Mouse (Mus musculus) heart, adult 9 months (tissue): ENCODE data around the gene Dennd1a.

Source experiments
- DNase-seq, 2 experiments: peaks; one replicate each; pipeline ENCODE4 v3.0.0; 2022; ENCODE audit warnings: low spot score in 2 of 2

The Dennd1a gene

DNA sequence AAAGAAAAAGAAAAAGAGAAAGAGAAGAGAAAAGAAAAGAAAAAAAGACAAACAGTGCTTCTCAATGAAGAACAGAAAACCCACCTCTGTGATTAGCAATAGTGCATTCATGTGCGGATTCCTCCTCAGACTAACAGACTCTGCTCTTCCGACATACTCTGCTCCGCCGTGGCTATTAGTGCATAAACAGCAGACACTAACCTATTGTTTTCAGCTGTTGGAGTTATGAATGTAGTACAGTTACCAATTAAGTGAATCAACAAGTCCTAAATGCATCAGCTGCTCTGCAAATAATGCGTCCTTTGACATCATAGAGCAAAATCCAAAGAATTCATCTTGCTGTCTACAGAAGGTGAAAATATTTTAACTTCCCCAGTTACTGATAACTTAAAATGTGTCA is 121.2 kb downstream of the Dennd1a start:
- no peak for DNase-seq

DNA sequence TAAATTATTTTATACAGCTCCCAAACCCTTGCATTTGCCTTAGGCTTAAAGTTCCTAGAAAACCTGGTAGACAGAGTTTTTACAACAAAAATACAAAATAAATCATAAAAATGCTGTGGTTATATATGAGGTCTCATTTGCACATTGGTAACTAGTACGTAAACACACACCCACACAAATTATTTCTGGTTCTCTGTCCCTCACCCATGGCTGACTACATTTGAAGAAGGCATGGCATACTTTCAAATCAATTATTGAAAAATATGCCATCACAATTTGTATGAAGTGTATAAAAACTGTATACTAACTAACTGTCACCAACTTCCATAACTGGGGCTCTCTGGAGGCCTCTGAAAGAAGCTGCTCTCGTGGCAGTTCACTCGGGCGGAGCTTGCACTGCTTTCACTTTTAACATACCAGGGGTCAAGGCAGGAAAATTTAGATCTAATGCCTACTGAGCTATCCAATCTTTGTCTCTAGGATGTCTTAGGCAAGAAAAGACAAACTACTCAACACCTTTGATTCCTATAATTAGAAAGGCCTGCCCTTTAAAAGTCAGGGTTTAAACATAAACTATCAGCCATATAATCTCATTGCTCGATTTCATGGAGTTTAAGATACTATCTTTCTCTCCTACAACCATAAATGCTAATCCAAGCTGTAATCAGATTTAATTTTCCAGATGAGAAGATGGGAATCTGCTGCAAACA is 122.7 kb downstream of the Dennd1a start:
- DNase-seq, result peak; percentile 17 to 34

DNA sequence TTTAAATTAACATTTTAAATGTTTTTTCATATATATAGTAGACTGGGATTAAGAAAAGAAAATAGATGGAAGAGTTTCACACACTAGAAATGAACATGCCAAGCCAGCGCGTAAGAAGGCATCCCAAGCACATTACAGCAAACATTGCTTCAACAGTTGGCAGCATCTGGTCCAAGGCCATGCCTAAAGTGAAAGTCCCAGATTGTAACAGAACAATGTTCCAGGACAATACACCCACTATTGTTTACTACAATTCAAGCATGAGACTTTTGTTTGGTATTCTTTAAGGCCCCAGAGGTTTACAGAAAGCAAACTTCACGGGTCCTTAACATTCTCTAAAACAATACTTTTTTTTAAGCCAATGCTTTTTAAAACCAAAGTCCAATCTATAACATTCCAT is 124.7 kb downstream of the Dennd1a start:
- DNase-seq, result no peak

DNA sequence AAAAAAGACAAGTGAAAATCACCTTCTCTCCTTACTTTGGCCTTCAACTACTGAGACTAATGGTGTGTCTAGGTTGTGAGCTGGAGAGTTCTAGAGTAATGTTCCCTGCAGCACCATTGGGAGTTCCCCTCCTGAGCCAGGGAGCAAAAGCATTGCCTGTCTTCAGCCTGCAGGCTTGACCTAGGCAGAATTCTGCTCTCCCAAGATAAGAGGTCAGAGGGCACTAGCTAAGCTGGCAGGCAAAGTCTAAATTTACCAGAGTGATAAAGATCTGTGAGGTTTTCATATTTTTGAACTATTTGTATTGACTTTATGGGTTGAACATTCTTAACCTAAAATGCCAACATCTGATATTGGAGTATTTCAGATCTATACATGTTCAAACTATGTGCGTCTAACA is 125.7 kb downstream of the Dennd1a start:
- no peak for DNase-seq

DNA sequence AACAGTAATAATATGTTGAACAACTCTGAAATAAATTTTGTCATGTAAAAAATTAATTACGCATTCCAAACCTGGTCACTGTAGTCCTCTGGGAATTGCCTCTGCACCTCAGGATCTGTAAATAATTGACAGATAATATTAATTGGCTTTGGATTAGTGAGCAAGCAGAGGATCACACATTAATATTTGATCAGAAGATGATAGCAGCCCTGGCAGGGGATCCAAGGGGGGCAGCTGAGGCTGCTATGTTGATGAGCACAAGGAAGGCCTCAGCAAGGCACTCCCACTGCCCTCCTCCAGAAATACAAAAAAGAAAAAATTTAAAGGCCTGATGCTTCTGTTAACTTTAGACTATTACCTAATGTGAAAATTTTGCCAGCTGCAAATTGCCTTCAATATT is 127.5 kb downstream of the Dennd1a start:
- no peak for DNase-seq

DNA sequence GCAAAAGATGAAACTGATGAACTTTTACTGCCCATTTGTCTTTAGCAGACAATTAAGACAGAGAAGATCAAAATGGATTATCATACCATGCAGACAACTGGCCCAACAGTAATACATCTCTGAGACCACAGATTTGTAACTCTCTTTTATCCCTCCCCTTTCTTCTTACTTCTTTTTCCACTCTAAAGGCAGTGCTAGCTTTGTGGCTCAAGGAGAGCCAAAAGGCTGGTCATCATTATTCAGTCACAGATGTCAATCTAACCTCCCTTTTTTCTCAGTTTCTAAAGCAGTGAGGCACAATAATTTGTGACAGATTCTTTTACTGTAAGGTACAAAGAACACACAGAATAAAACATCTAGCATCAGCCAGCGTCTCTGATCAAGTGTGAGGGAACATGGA is 130.2 kb downstream of the Dennd1a start:
- DNase-seq, result no peak

DNA sequence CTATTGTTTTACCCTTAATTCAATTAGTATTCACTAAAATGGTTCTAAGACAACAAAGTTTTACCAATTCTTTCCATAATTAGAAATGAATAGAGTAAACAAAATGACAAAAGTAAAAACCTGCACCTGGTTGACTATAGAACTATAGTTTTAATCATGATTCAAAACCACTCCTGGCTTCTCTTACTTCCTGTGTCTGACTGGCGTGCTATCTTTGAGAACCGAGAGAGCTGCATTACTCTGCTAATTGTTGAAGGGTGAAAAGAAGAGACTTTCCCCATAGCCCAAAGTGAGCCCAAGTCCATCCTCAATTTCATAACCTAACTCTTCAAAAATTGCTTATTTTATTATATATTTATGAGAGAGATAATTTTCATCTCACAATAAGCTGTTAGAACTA is 131.2 kb downstream of the Dennd1a start:
- no peak for DNase-seq

DNA sequence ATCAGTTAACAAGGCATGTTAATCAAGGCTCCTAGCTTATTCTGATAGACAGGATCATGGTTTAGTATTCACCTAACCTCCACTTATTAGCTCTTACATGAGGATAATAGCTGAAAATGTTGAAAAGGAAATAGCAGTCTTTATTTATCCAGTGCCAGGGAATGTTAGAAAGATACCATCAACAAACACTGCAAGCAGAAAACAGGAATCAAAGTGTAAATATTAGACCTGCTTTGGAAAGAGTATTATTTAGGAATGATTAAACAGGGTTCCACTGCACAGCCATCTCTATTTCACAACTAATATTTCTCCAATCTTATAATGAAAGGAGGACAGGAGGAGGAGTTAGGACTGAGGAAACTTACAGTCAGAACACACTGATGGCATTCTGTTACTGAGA is 142.4 kb downstream of the Dennd1a start:
- no peak for DNase-seq

DNA sequence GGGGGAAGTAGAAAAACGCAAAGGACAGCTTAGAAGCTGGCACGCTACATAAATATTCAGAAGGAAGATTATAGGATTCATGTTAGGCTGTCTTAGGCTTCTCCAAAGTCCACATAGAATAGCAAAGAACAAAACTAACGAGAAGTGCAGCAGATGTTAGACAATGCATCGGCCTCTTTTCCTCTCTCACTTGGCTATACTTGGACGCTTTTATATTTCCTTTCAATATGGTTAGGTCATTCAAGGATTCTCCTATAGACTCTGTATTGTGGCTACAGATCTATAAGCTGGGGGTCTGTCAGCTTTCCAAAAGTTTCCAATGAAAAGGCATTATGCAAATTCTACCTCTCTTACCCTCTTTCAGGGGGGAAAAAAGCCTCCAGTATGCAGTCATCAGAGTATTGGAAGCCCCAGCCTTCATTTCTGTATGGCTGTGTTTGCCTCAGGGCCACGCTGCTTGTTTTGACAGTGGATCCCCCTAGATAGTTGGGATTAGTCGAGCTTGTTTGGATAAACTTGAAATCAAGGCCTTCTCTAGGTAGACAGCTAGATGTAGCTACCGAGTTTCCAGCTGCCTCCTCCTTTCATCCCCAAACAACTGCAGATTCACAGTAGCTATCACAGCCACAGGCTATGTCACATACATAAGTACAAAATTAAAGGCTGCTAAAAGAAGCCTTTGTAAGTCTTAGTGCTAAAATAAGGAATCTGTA is 143.0 kb downstream of the Dennd1a start:
- DNase-seq, result no peak

DNA sequence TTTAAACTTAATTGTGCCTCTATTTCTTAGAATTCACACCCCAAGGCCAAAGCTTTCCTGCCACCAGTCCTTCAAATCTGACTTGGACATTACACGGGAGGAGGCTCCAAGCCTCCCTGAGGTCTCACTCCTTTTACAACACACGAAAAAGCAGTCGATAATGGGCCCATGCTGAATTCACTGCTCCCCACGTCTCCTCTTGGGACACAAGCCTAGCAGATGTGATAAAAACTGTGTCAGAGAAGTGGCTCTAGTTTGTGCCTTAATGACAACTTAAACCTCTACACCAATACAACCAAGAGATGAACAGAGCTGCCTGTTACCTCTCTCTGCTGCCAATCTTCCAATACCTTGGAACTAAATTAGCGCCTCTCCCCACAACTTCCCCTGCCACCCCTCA is 144.3 kb downstream of the Dennd1a start:
- no peak for DNase-seq

DNA sequence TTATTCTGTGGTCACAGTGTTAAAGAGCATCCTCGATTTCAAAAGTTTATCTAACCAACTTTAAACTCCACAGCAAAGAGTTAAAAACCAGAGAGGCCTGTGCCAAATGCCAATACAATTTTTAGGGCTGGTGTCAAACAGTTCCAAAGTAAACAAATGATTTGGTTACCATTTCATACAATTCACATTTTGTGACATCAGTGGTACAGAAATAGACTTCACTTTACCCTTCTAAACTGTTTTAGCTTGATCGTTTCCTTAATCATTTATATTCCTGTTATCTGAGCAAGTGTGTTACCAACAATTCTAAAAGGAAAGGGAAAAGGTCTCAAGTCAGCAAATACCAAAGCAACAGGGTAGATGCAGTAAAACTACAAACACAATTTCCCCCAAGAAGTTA is 145.0 kb downstream of the Dennd1a start:
- DNase-seq, result no peak

DNA sequence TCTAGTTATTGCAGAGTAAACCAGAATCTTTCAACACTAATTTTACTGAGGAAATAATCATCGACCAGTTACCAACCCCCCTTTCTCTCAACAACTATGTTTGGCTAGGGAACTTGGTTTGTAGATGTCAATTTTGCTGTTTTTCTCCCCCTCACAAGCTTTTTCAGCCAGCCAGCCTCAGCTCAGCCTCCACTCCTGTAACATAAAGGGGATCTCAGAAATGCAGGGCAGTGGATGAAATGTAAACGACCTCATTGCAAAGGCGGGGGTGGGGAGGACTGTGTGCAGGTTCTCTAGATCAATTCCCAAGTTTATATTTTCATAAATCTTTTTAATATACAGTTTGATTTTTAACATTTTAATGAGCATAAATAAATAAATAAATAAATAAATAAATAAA is 147.7 kb downstream of the Dennd1a start:
- no peak for DNase-seq

DNA sequence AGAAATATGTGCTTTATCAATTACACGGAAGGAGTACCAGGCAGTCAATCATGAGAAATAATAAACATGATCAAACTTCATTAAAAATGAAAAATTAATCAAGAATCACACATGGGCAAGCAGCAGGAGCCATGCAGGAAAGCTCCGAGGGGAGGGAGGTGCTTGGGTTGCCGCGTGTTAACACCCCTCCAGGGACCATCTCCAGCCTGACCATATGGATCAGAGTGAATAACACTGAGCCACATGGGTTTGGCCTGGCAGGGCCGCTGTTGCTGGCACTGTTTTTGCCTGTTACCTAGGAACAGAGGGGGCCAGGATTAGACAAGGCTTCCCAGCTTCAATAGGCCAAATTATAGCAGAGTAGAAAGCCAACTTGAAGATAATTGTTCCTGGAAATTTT is 150.1 kb downstream of the Dennd1a start:
- DNase-seq, result no peak

DNA sequence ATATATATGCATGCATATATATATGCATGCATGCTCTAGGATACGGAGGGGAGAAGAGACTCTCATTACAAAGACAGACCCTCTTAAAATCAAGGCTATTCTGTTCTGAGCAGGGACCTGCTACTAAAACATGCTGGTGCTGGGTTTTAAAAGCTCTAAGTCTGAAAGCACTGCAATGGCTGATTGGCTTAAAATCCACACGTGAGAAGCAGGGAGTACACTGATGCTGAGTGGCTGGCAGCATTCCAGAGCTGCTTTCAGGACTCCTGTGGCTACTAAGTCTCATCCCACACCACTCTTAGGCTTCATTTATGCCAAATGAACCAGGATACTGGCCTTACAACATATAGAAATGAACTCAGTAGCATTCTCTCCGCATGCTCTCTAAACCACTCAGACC is 151.8 kb downstream of the Dennd1a start:
- no peak for DNase-seq

DNA sequence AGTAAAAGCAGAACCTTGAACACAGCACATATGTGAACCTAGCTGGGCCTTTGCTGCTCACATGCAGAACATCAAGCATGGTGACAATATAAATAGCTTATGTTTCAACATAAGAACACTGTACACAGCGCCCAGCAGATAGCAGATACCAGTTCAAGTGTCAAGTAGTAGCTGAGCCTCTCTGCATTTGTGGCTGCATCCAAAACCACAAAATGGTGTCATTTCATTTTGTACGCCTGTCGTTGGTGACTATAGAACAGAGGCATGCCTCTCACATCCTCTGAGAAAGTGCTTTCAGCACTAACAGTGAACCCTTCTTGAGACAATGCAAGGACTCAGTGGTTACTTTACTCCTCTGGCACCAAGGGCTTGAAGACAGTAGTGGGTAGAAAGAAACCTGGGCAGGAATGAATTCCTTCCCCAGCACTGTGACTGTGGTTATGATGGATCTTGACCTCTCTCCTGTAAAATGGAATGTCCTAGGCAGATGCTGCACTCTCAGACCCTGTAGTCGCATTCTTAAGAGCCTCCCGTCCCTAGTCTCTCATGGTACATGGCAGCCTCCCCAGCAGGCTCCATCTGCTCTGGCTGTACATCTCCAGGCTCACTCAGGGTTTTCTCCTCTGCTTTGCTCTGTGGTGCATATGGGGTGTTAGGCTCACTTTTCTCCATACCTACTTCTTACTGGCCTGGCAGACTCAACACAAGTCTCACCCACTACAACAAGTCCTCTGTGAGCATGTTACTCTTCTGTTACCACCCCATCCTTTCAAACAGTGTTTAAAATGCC is 154.0 kb downstream of the Dennd1a start:
- no peak for DNase-seq

DNA sequence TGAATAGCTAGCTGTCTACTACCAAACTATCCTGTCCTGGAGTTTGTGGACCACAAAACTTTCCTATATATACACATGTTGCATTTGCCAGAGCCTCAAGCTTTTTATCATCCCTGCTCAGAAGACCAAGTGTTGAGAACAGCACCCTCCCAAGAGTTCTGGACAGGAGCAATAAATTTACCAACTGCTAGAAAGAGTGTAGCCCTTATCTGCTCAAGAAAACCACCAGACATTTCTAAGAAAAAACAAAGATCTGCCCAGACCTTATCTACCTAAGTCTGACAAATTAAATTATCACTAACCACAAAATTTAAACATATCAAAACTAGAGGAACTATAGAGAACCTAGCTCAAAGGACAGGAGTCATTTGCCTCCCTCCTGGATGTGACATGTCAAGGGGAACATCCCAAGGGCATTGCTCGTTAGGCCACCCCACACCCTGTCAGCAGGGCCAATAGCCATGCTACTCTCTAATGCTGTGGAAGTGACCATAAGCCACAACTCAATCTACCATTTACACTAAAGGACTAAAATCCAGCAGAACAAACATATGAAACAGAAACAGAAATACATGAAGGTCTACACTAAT is 154.9 kb downstream of the Dennd1a start:
- no peak for DNase-seq

DNA sequence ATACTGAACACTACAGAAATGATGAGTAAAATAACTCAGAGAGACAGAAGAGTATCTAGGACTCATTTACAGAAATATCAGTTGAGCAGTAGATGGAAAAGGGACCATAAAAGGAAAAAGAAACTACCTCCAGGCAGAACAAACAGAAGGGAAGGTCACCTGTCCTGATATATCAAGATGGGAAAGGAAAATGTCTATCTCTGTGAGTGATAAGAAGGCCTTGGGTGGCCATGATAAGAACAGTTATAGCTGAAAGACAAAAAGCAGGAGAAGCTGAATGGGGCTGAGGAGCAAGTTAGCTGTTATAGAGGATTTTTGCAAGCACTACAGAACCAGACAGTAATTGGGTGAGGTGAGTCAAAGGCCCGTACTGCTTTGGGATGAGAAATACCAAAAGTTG is 155.7 kb downstream of the Dennd1a start:
- DNase-seq, result no peak

DNA sequence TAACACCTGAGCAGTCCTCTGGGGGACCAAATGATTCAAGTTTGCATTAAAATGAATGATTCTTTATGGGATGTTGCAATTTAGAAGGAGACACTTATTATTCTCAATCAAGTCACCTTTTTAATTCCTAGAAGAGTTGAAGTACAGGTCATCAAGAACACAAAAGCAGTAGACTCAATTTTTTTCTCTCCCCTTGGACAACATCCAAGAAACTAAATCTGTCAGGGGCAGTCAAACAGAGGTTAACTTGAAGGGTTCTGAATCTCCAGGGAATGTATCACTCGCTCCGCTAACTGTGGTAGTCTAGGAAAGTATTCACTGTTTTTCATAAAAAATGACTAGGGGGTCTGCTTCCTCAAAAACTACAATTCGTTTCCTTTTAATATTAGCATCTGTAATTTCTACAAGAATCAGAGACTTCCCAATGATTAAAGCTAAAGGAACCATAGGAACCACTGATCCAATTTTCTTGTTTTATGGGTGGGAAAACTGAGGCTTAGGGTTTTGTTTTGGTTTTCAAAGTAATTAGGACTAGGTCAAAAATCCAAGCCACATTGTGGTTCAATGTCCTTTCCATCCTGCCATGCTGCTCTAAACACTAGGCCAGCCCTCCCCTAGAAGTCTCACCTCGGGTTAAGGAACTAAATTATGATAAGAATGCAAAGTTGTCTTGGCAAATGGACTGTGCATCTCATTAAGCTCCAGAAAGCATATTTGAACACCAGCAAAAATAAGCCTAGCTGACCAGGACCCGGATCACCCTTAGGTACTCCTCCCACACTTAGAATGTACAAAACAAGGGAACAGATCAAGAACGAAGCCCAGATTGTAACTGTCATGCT is 157.0 kb downstream of the Dennd1a start:
- DNase-seq, result no peak

DNA sequence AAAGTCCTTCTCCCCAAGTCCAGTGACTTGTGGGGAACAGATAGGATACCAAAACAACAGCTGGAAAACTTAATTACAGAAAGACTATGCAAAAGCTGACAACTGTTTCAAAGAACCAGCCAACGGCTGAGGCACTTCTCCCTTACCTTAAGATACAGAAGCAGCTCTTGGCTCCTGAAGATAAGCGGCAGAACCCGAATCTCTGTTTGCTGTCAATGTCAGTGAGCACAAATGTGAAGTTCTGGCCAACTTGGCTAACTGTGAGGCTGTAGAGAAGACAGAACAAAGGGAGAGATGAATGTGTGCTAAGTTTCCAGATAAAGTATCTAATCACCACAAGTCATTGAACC is 160.8 kb downstream of the Dennd1a start:
- no peak for DNase-seq

DNA sequence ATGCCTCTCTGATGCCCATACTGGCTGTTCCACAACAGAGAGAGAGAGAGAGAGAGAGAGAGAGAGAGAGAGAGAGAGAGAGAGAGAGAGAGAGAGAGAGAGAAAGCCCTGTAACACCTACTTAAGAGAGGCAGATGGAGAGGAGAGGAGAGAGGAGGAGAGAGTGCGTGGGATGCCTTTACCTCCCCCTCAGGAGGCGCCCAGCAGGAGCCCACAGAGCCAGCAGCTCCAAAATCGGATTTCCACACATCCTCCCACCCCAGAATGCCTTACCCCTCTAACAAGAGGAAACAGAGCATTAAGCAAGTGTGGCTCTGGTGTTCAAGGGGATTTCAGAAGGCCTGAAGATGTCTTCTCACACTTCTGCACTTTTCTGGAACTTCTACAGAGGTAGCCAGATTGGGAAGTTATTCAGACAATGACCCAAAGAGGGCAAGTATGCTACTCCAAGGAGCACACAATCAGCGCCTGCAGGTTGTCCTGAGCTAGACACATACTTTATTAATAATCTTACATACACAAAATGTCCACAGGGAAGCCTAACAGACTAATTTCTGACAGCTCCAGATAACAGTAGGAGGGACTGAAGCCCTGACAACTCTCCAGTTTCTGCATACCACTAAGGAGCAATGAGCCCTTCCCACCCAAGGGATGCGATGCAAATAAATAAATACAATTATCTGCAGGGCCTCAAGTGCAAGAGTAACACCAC is 161.4 kb downstream of the Dennd1a start:
- DNase-seq, result no peak

DNA sequence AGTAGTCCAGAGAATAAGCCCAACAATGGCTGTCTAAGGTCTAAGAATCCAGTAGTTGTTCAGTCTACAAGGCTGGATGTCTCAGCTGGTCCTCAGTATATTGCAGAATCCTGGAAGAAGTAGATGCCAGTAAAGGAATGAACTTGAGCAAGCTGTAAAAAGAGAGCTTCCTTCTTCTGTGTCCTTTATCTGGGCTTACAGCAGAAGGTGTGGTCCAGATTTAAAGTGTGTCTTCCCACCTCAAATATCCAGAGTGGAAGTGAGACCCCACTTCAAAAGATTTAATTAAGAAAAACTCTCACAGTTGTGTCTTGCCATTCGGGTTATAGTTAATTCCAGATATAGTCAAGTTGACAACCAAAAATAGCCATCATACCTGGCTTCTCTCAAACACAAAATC is 162.5 kb downstream of the Dennd1a start:
- no peak for DNase-seq
